Mouse (Mus musculus) liver, embryonic 12.5 days (tissue): ENCODE measurements around the gene Ncor1. TPM values are rescaled to one million over a fixed set of nuclear protein-coding genes. Genes with fewer than 3 reads are reported as not detected.
"Not testable (repeated sequence)": the region's sequence is repeated elsewhere in the genome, so short reads cannot be mapped to it uniquely, and the experiment has no call there.

Experiments
- ATAC-seq: fragments of 200-750 bp; cut with Nextera tagmentation; 2 replicates; pipeline ENCODE4 v1.8.0; 2017; ENCODE audit warnings: moderate number of reproducible peaks, mild to moderate bottlenecking, moderate library complexity
- H3K27ac ChIP-seq: fragments of 300-500 bp; sonication (generic); 2 replicates; pipeline ENCODE4 v1.5.1; 2016; ENCODE audit warnings: mild to moderate bottlenecking
- H3K27me3 ChIP-seq: fragments of 300-500 bp; sonication (generic); replicated peaks from 2 replicates; pipeline ENCODE4 v1.6.1; 2016; ENCODE audit warnings: mild to moderate bottlenecking, moderate library complexity
- H3K36me3 ChIP-seq: fragments of 300-500 bp; sonication (generic); 2 replicates; pipeline ENCODE4 v1.6.1; 2016; ENCODE audit warnings: mild to moderate bottlenecking, moderate library complexity
- H3K4me1 ChIP-seq: fragments of 300-500 bp; sonication (generic); 2 replicates; pipeline ENCODE4 v1.6.1; 2016
- H3K4me2 ChIP-seq: fragments of 300-500 bp; sonication (generic); 2 replicates; pipeline ENCODE4 v1.6.1; 2016; ENCODE audit warnings: mild to moderate bottlenecking, moderate library complexity
- H3K4me3 ChIP-seq: fragments of 300-500 bp; sonication (generic); 2 replicates; pipeline ENCODE4 v1.5.1; 2016; ENCODE audit warnings: mild to moderate bottlenecking, moderate library complexity
- H3K9ac ChIP-seq: fragments of 300-500 bp; sonication (generic); 2 replicates; pipeline ENCODE4 v1.6.1; 2016; ENCODE audit warnings: mild to moderate bottlenecking, moderate library complexity
- H3K9me3 ChIP-seq: fragments of 300-500 bp; sonication (generic); replicated peaks from 2 replicates; pipeline ENCODE4 v1.6.1; 2016; ENCODE audit warnings: mild to moderate bottlenecking, moderate library complexity
- WGBS: fragments of 180-500 bp; shearing (Covaris S2); methylation state at CpG from one replicate; pipeline ENCODE4 v1.1.7; 2016; ENCODE audit not compliant: insufficient replicate concordance; 5-methylcytosine and 5-hydroxymethylcytosine counted together
- polyA plus RNA-seq: library from polyadenylated mRNA; unstranded; fragments of >200 nt; fragmentation: Nextera tagmentation; extraction: Ambion mirVana; gene quantifications from 2 replicates; pipeline ENCODE4 v1.2.1, GENCODE M21; 2016

Ncor1 gene
- polyA plus RNA-seq, 1 experiment from 2014 or later: 112 TPM

GRCm38 (mm10) chr11:62284020-62284419, 174.3 kb downstream of the Ncor1 start:
- not testable (repeated sequence) for ATAC-seq, H3K4me3 ChIP-seq, H3K27ac ChIP-seq, H3K9me3 ChIP-seq, H3K27me3 ChIP-seq, H3K9ac ChIP-seq, H3K4me2 ChIP-seq
- Histone ChIP-seq H3K36me3 (peaks cover 33% of the 10 kb centered on the region), H3K4me1 (peaks cover 15% of the 10 kb centered on the region)
- WGBS: 89% methylated on average over 3 of the region's 3 CpGs

GRCm38 (mm10) chr11:62281601-62281997, 176.7 kb downstream of the Ncor1 start:
- peak; percentile 85 for ATAC-seq
- peak overlapping the region; percentile 82 for H3K9ac ChIP-seq
- 1% methylated on average over 55 of the region's 57 CpGs for WGBS

GRCm38 (mm10) chr11:62280675-62281600, 177.4 kb downstream of the Ncor1 start, which contains the start of the genes Zswim7 and Ttc19:
TSS of gene Zswim7 (minus strand) at chr11:62281375.
TSS of gene Ttc19 (plus strand) at chr11:62281473.
- under 1% methylated on average over 67 of the region's 68 CpGs for WGBS
- peak within 1 kb of the TSS; percentile 91 for H3K27ac ChIP-seq
- peak within 1 kb of the TSS; percentile 91 for H3K4me2 ChIP-seq
- H3K9me3 ChIP-seq: no peaks in the 10 kb centered on the region
- peak within 1 kb of the TSS; percentile 88 for H3K4me3 ChIP-seq
- peak; percentile 95 for ATAC-seq
- no peaks in the 10 kb centered on the region for H3K27me3 ChIP-seq
- H3K4me1 ChIP-seq: peaks cover 22% of the 10 kb centered on the region
- H3K36me3 ChIP-seq: peaks cover 19% of the 10 kb centered on the region
- peak within 1 kb of the TSS; percentile 82 for H3K9ac ChIP-seq

More at GRCm38 (mm10) chr11:62281601-62281997, 176.7 kb downstream of the Ncor1 start:
- peak overlapping the region; percentile 91 for H3K27ac ChIP-seq
- H3K27me3 ChIP-seq: no peaks in the 10 kb centered on the region
- H3K9me3 ChIP-seq: no peaks in the 10 kb centered on the region
- peaks cover 22% of the 10 kb centered on the region for H3K4me1 ChIP-seq
- H3K4me3 ChIP-seq: peak overlapping the region; percentile 88
- peaks cover 22% of the 10 kb centered on the region for H3K36me3 ChIP-seq
- H3K4me2 ChIP-seq: peak overlapping the region; percentile 91

- H3K27me3 ChIP-seq: no peaks in the 10 kb centered on the region
- peak overlapping the region; percentile 37 for H3K4me2 ChIP-seq
- no peak overlapping the region for H3K9ac ChIP-seq
- H3K9me3 ChIP-seq: no peaks in the 10 kb centered on the region
- H3K4me3 ChIP-seq: no peak overlapping the region
- H3K27ac ChIP-seq: no peak overlapping the region
- peaks cover 22% of the 10 kb centered on the region for H3K4me1 ChIP-seq
- peak; percentile 56 for ATAC-seq
- peaks cover under 1% of the 10 kb centered on the region for H3K36me3 ChIP-seq
- WGBS: 0% methylated on average over 5 of the region's 5 CpGs
Observed at GRCm38 (mm10) chr11:62278027-62278426, 180.3 kb downstream of the Ncor1 start.

- peaks cover 20% of the 10 kb centered on the region for H3K4me1 ChIP-seq
- no peaks in the 10 kb centered on the region for H3K9me3 ChIP-seq
- H3K4me2 ChIP-seq: no peak overlapping the region
- no peak for ATAC-seq
- no peak overlapping the region for H3K4me3 ChIP-seq
- H3K9ac ChIP-seq: no peak overlapping the region
- H3K27ac ChIP-seq: no peak overlapping the region
- WGBS: 62% methylated on average over 8 of the region's 8 CpGs
- no peaks in the 10 kb centered on the region for H3K36me3 ChIP-seq
- no peaks in the 10 kb centered on the region for H3K27me3 ChIP-seq
Observed at GRCm38 (mm10) chr11:62277086-62277485, 181.3 kb downstream of the Ncor1 start.

- 46% methylated on average over 5 of the region's 5 CpGs for WGBS
- H3K4me2 ChIP-seq: no peak overlapping the region
- ATAC-seq: no peak
- no peaks in the 10 kb centered on the region for H3K4me1 ChIP-seq
- no peak overlapping the region for H3K9ac ChIP-seq
- no peaks in the 10 kb centered on the region for H3K9me3 ChIP-seq
- no peak overlapping the region for H3K4me3 ChIP-seq
- H3K27ac ChIP-seq: no peak overlapping the region
- H3K36me3 ChIP-seq: no peaks in the 10 kb centered on the region
- H3K27me3 ChIP-seq: 0 out of 2 replicates have a peak, but pooled peaks cover 3% of the 10 kb centered on the region
Observed at GRCm38 (mm10) chr11:62270851-62271250, 187.5 kb downstream of the Ncor1 start.

- no peak for ATAC-seq
- Histone ChIP-seq H3K4me3 (no peak overlapping the region), H3K4me2 (no peak overlapping the region), H3K27ac (no peak overlapping the region), H3K9me3 (no peaks in the 10 kb centered on the region), H3K4me1 (no peaks in the 10 kb centered on the region), H3K36me3 (no peaks in the 10 kb centered on the region), H3K27me3 (0 out of 2 replicates have a peak, but pooled peaks cover 9% of the 10 kb centered on the region), H3K9ac (no peak overlapping the region)
- WGBS: 79% methylated on average over 12 of the region's 12 CpGs
Observed at GRCm38 (mm10) chr11:62269097-62269496, 189.2 kb downstream of the Ncor1 start.

- no peak overlapping the region for H3K4me2 ChIP-seq
- no peaks in the 10 kb centered on the region for H3K36me3 ChIP-seq
- H3K9me3 ChIP-seq: no peaks in the 10 kb centered on the region
- H3K27ac ChIP-seq: no peak overlapping the region
- no peak overlapping the region for H3K4me3 ChIP-seq
- WGBS: 59% methylated on average over 8 of the region's 8 CpGs
- no peak for ATAC-seq
- H3K4me1 ChIP-seq: no peaks in the 10 kb centered on the region
- H3K9ac ChIP-seq: no peak overlapping the region
- peaks cover 16% of the 10 kb centered on the region for H3K27me3 ChIP-seq
Observed at GRCm38 (mm10) chr11:62268381-62268780, 190.0 kb downstream of the Ncor1 start.

GRCm38 (mm10) chr11:62266466-62267214, 191.7 kb downstream of the Ncor1 start:
- H3K27ac ChIP-seq: no peak overlapping the region
- no peak overlapping the region for H3K4me3 ChIP-seq
- no peaks in the 10 kb centered on the region for H3K9me3 ChIP-seq
- H3K4me1 ChIP-seq: no peaks in the 10 kb centered on the region
- 60% methylated on average over 17 of the region's 17 CpGs for WGBS
- ATAC-seq: no peak
- peaks cover 25% of the 10 kb centered on the region for H3K27me3 ChIP-seq
- no peak overlapping the region for H3K4me2 ChIP-seq
- no peak overlapping the region for H3K9ac ChIP-seq
- no peaks in the 10 kb centered on the region for H3K36me3 ChIP-seq

Other genes starting within 250 kb of the Ncor1 start
- 0.39 and 0.41 TPM in 2 replicates for gene Adora2b, start 209.6 kb downstream of the Ncor1 start, polyA plus RNA-seq
- gene Zswim7, start 177.2 kb downstream of the Ncor1 start, polyA plus RNA-seq: 14.1 and 14.4 TPM in 2 replicates
- 8.5 and 8.7 TPM in 2 replicates for gene Ttc19, start 177.1 kb downstream of the Ncor1 start, polyA plus RNA-seq
- 7.9 TPM in 2 replicates for gene Pigl, start 81 bp downstream of the Ncor1 start, polyA plus RNA-seq
- gene Cenpv, start 80.7 kb upstream of the Ncor1 start, polyA plus RNA-seq: 30.6 and 32.3 TPM in 2 replicates
- gene Ubb, start 92.6 kb upstream of the Ncor1 start, polyA plus RNA-seq: 1,472 and 1,525 TPM in 2 replicates
- gene Trpv2, start 115.9 kb upstream of the Ncor1 start, polyA plus RNA-seq: 8.0 and 9.0 TPM in 2 replicates
- gene Lrrc75a, start 190.0 kb upstream of the Ncor1 start, polyA plus RNA-seq: 3.4 and 3.7 TPM in 2 replicates
- 15.0 and 17.0 TPM in 2 replicates for gene Mmgt2, start 190.1 kb upstream of the Ncor1 start, polyA plus RNA-seq